Mouse (Mus musculus) hindbrain, embryonic 16.5 days (tissue): ENCODE data around the gene Dnm3. TPM values are rescaled to one million over a fixed set of nuclear protein-coding genes. Genes with fewer than 3 reads are reported as not detected.

Source experiments
- ATAC-seq: fragments of 200-750 bp; cut with Nextera tagmentation; 2 replicates; pipeline ENCODE4 v1.8.0; 2017; ENCODE audit warnings: moderate TSS enrichment, moderate library complexity
- H3K27ac ChIP-seq: fragments of 300-500 bp; sonication (generic); 2 replicates; pipeline ENCODE4 v1.5.1; 2014; ENCODE audit warnings: low read depth, mild to moderate bottlenecking, control low read depth, low read length, moderate library complexity
- H3K27me3 ChIP-seq: fragments of 300-500 bp; sonication (generic); replicated peaks from 2 replicates; pipeline ENCODE4 v1.6.1; 2014; ENCODE audit warnings: low read length; ENCODE audit not compliant: control insufficient read depth, insufficient read depth
- H3K36me3 ChIP-seq: fragments of 300-500 bp; sonication (generic); 2 replicates; pipeline ENCODE4 v1.6.1; 2014; ENCODE audit warnings: mild to moderate bottlenecking, low read length, moderate library complexity, mixed read lengths; ENCODE audit not compliant: control insufficient read depth, insufficient read depth
- H3K4me1 ChIP-seq: fragments of 300-500 bp; sonication (generic); 2 replicates; pipeline ENCODE4 v1.6.1; 2014; ENCODE audit warnings: low read depth, low read length; ENCODE audit not compliant: control insufficient read depth, insufficient read depth
- H3K4me2 ChIP-seq: fragments of 300-500 bp; sonication (generic); 2 replicates; pipeline ENCODE4 v1.6.1; 2014; ENCODE audit warnings: mild to moderate bottlenecking, low read length, control low read depth, moderate library complexity
- H3K4me3 ChIP-seq: fragments of 300-500 bp; sonication (generic); 2 replicates; pipeline ENCODE4 v1.5.1; 2014; ENCODE audit warnings: mild to moderate bottlenecking, low read length, control low read depth, moderate library complexity
- H3K9ac ChIP-seq: fragments of 300-500 bp; sonication (generic); 2 replicates; pipeline ENCODE4 v1.6.1; 2014; ENCODE audit warnings: low read depth, mild to moderate bottlenecking, control low read depth, low read length, moderate library complexity
- H3K9me3 ChIP-seq: fragments of 300-500 bp; sonication (generic); 2 replicates; pipeline ENCODE4 v1.6.1; 2014; ENCODE audit warnings: mild to moderate bottlenecking, low read length, moderate library complexity; ENCODE audit not compliant: control insufficient read depth
- WGBS: fragments of 180-500 bp; shearing (Covaris S2); extraction: QIAGEN DNeasy Blood & Tissue Kit; methylation state at CpG from one replicate; pipeline ENCODE4 v1.1.7; 2014; 5-methylcytosine and 5-hydroxymethylcytosine counted together
- polyA plus RNA-seq: library from polyadenylated mRNA; unstranded; fragments of >200 nt; fragmentation: Nextera tagmentation; extraction: Ambion mirVana; gene quantifications from 2 replicates; pipeline ENCODE4 v1.2.1, GENCODE M21; 2015

Dnm3 gene
- polyA plus RNA-seq, 1 experiment from 2014 or later: 57.1 TPM

- peak; percentile 69; the same call in 1 of the 2 replicates for ATAC-seq
- Histone ChIP-seq H3K4me3 (no peak overlapping the region), H3K36me3 (no peaks in the 10 kb centered on the region), H3K4me2 (no peak overlapping the region), H3K27me3 (no peaks in the 10 kb centered on the region), H3K9me3 (no peaks in the 10 kb centered on the region), H3K9ac (no peak overlapping the region), H3K27ac (peak overlapping the region; percentile 67; the same call in 1 of the 2 replicates), H3K4me1 (no peaks in the 10 kb centered on the region)
- WGBS: 72% methylated on average over 4 of the region's 4 CpGs
These were observed 183.3 kb downstream of the Dnm3 start for GRCm38 (mm10) chr1:162294572-162294910.

- H3K4me3 ChIP-seq: no peak overlapping the region
- no peak overlapping the region for H3K9ac ChIP-seq
- 59% methylated on average over 4 of the region's 4 CpGs for WGBS
- ATAC-seq: peak; percentile 76
- no peaks in the 10 kb centered on the region for H3K36me3 ChIP-seq
- H3K4me2 ChIP-seq: no peak overlapping the region
- H3K27ac ChIP-seq: peak overlapping the region; percentile 67
- H3K9me3 ChIP-seq: no peaks in the 10 kb centered on the region
- H3K27me3 ChIP-seq: no peaks in the 10 kb centered on the region
- no peaks in the 10 kb centered on the region for H3K4me1 ChIP-seq
These were observed 183.9 kb downstream of the Dnm3 start for GRCm38 (mm10) chr1:162293732-162294571.

GRCm38 (mm10) chr1:162286910-162287309, 190.9 kb downstream of the Dnm3 start:
- Histone ChIP-seq H3K27me3 (no peaks in the 10 kb centered on the region), H3K4me3 (no peak overlapping the region), H3K9ac (no peak overlapping the region), H3K4me1 (peaks cover 2% of the 10 kb centered on the region), H3K9me3 (no peaks in the 10 kb centered on the region), H3K4me2 (no peak overlapping the region), H3K36me3 (no peaks in the 10 kb centered on the region), H3K27ac (no peak overlapping the region)
- no peak for ATAC-seq
- 57% methylated on average over 6 of the region's 6 CpGs for WGBS

GRCm38 (mm10) chr1:162281981-162282381, 195.9 kb downstream of the Dnm3 start:
- peak; percentile 30; the same call in 1 of the 2 replicates for ATAC-seq
- no peaks in the 10 kb centered on the region for H3K36me3 ChIP-seq
- no peaks in the 10 kb centered on the region for H3K9me3 ChIP-seq
- no peaks in the 10 kb centered on the region for H3K27me3 ChIP-seq
- H3K27ac ChIP-seq: no peak overlapping the region
- H3K4me2 ChIP-seq: no peak overlapping the region
- peaks cover 4% of the 10 kb centered on the region for H3K4me1 ChIP-seq
- no peak overlapping the region for H3K9ac ChIP-seq
- WGBS: 27% methylated on average over 7 of the region's 7 CpGs
- no peak overlapping the region for H3K4me3 ChIP-seq

GRCm38 (mm10) chr1:162280052-162280451, 197.8 kb downstream of the Dnm3 start:
- H3K27me3 ChIP-seq: no peaks in the 10 kb centered on the region
- no peak overlapping the region for H3K4me3 ChIP-seq
- H3K9me3 ChIP-seq: no peaks in the 10 kb centered on the region
- H3K36me3 ChIP-seq: no peaks in the 10 kb centered on the region
- peaks cover 4% of the 10 kb centered on the region for H3K4me1 ChIP-seq
- 80% methylated on average over 4 of the region's 4 CpGs for WGBS
- no peak overlapping the region for H3K4me2 ChIP-seq
- no peak; the same call in 1 of the 2 replicates for ATAC-seq
- H3K27ac ChIP-seq: no peak overlapping the region
- no peak overlapping the region for H3K9ac ChIP-seq

GRCm38 (mm10) chr1:162276011-162276410, 201.8 kb downstream of the Dnm3 start:
- peak; percentile 65; the same call in 1 of the 2 replicates for ATAC-seq
- H3K9me3 ChIP-seq: no peaks in the 10 kb centered on the region
- H3K36me3 ChIP-seq: no peaks in the 10 kb centered on the region
- H3K4me1 ChIP-seq: no peaks in the 10 kb centered on the region
- H3K9ac ChIP-seq: no peak overlapping the region
- H3K27ac ChIP-seq: no peak overlapping the region
- 96% methylated on average over 1 of the region's 1 CpGs for WGBS
- no peaks in the 10 kb centered on the region for H3K27me3 ChIP-seq
- H3K4me3 ChIP-seq: no peak overlapping the region
- no peak overlapping the region for H3K4me2 ChIP-seq

- no peak overlapping the region for H3K27ac ChIP-seq
- H3K27me3 ChIP-seq: no peaks in the 10 kb centered on the region
- no peak overlapping the region for H3K9ac ChIP-seq
- no peak for ATAC-seq
- H3K9me3 ChIP-seq: no peaks in the 10 kb centered on the region
- no peak overlapping the region for H3K4me3 ChIP-seq
- 80% methylated on average over 11 of the region's 11 CpGs for whole genome bisulfite sequencing
- H3K36me3 ChIP-seq: no peaks in the 10 kb centered on the region
- H3K4me1 ChIP-seq: no peaks in the 10 kb centered on the region
- H3K4me2 ChIP-seq: no peak overlapping the region
These were observed 203.1 kb downstream of the Dnm3 start for GRCm38 (mm10) chr1:162274674-162275248.

- Histone ChIP-seq H3K9ac (no peak overlapping the region), H3K9me3 (no peaks in the 10 kb centered on the region), H3K4me3 (no peak overlapping the region), H3K4me1 (no peaks in the 10 kb centered on the region), H3K27me3 (no peaks in the 10 kb centered on the region), H3K36me3 (no peaks in the 10 kb centered on the region), H3K4me2 (no peak overlapping the region), H3K27ac (no peak overlapping the region)
- no peak for ATAC-seq
- WGBS: 86% methylated on average over 6 of the region's 6 CpGs
These were observed 220.8 kb downstream of the Dnm3 start for GRCm38 (mm10) chr1:162256912-162257607.

- 34% methylated on average over 5 of the region's 5 CpGs for WGBS
- Histone ChIP-seq H3K9me3 (no peaks in the 10 kb centered on the region), H3K4me1 (no peaks in the 10 kb centered on the region), H3K36me3 (no peaks in the 10 kb centered on the region; the same call in 1 of the 2 replicates), H3K27ac (no peak overlapping the region), H3K4me2 (no peak overlapping the region), H3K27me3 (no peaks in the 10 kb centered on the region), H3K4me3 (no peak overlapping the region), H3K9ac (no peak overlapping the region)
- ATAC-seq: peak; percentile 78
These were observed 222.9 kb downstream of the Dnm3 start for GRCm38 (mm10) chr1:162254944-162255343.
